Mouse (Mus musculus): ENCODE measurements around the gene Aig1.

Aig1 gene

GRCm38 (mm10) chr10:13623735-13624134 lies 245.0 kb downstream of the Aig1 start:
- DNase-seq (ENCODE audit: low spot score) = no peak

- no peak for DNase-seq (ENCODE audit: low spot score)
These were observed 267.9 kb downstream of the Aig1 start for GRCm38 (mm10) chr10:13600926-13601325.

DNA sequence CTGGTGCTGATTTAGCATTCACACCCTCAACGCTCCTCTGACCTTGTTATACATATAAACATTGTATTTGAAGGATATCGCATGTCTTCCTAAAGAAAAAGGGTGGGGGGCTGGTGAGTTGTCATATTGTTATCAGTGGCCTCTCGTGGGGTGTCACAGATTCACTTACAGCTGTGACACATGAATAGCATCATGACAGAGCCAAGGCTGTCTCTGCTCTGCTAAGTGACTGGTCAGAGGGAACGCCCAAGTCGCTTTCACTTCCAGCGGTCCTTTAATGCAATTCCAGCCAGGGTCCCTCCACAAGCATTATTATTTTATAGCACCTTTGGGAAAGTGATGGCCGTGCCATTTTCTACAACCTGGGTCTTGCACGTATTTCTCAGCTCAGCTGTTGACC lies 271.3 kb downstream of the Aig1 start:
- no peak for DNase-seq (ENCODE audit: low spot score)
